Mouse (Mus musculus): ENCODE measurements around the gene Pola2.

The Pola2 gene

DNA sequence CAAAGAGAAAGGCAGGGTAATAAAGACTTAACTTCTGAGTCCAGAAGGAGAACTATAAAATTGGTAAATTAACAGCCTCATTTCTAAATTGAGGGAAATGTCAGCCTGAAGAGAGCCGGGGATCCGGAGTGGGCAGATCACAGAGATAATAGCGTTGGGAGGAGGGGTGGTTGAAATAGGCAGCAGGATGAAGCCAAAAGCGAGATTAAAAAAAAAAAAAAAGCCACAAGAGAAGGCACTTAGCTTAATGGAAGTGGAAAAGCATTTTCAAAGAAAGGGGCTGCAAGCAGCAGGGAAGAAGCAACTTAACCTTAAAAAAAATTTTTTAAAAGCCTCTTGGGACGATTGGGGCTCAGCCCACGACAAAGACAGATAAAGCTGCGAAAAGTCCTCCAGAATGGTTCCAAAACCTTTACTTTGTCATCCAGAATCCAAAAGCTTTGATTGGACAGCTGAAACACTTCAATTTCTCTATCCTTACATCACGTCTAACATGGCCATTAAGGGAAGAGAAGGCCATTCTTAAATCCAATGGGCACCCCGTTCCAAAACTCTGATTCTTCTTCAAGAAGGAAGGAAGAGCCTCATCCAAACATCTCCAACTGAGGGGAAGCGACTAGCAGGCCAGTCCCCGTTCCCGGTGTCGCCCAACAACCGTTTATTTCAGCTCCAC, 52.4 kb downstream of the Pola2 start:
- in situ Hi-C loops (cut with MboI, MseI): no loop called here

GRCm38 (mm10) chr19:5910221-5910620, 53.8 kb downstream of the Pola2 start:
- in situ Hi-C loops (cut with MboI, MseI): no loop called here

GRCm38 (mm10) chr19:5907275-5907674, 56.7 kb downstream of the Pola2 start:
- in situ Hi-C loops (cut with MboI, MseI): no loop called here

GRCm38 (mm10) chr19:5894002-5894678, 69.9 kb downstream of the Pola2 start, which contains the start of gene Tigd3:
TSS of gene Tigd3 (minus strand) at chr19:5894149.
- in situ Hi-C loops (cut with MboI, MseI): no loop called here

DNA sequence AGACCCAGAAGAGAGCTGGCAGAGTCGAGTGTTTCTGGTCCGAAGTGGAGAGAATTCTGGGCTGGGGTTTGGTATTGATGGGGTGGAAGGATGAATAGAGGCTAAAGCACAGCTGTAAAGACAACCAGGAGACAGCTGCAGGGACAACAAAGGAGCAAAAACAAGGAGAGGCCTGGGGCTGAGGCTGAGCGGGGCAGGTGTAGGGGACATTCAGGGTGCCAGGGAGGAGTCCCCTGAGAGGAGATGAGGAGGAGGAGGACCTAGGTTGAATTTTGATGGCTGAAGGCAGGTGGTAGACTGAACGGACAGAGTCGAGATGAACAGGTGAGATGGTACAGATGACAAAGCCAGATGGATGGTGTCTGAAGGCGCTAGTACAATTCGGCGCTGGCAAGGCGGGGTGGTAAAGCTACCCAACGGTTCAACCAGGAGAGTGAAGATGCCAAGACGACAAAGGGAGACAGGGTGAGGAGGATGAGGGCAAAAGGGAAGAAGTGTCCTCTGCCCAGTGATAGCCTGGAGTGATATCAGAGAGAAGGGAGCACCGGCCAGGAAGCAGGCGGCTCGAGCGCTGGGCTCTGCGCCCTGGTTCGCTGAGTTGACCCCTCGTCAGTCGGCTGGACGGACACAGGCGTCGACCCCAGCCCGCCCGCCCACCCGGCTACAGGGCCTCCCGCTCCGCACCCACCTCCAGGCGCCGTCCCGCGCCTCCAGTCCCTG, 70.6 kb downstream of the Pola2 start:
- in situ Hi-C loops (cut with MboI, MseI): no loop called here

DNA sequence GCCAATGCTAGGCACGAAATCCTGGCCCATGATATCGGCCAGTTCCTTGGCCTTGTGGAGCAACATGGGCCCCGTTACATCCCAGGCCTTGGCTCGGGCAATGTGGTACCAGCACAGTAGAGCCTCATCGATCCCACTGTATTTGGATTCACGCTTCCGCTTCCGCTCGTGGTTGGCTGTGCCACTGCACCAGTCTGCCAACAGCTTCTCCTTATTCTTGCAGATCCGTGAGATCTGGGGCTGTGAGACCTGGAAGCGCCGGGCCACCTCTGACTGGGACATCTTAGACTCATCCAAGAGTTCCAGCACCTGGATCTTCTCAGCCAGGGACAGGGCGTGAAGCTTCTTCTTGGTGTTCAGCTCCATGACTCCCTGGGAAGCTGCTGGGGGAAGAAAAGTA, 71.3 kb downstream of the Pola2 start:
- in situ Hi-C loops (cut with MboI, MseI): no loop called here

DNA sequence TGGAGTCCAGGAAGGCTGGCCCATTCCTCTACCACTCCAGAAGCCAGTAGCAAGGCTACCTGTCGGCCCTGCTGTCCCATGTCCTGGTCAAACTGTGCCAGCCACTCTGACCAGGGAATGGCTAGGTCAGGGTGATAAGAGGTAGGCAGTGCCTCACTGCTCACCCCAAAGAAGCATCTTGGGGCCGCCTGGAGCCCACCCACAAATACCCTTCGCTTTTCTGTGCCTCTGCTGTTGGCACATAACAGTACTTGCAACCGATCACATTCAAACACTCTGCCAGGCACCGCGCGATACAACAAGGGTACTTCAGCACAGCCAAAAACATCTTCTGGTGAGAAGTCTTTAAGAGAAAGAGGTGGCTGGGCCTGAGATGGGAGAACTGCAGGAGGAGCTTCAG, 71.7 kb downstream of the Pola2 start:
- in situ Hi-C loops (cut with MboI, MseI): no loop called here

- in situ Hi-C loops (cut with MboI, MseI): no loop called here
Measured at GRCm38 (mm10) chr19:5891521-5892258, 72.3 kb downstream of the Pola2 start.
